Mouse (Mus musculus): ENCODE results near the gene Cd3eap.

GRCm38 (mm10) chr7:19321464-19321863 is 37.8 kb downstream of the Cd3eap start:
- TF ChIP-seq EP300 (IDR thresholded peaks at IDR 0.05; ENCODE audit: low read depth) (peak; percentile 20; the same call in 1 of the 2 replicates), CTCF (IDR thresholded peaks at IDR 0.05; ENCODE audit: low read depth) (no peak)
